Mouse (Mus musculus) spleen, adult 2 months (tissue): ENCODE results near the gene Best2. TPM values are rescaled to one million over a fixed set of nuclear protein-coding genes. Genes with fewer than 3 reads are reported as not detected.

Source experiments
- DNase-seq, 2 experiments: peaks; one replicate each; pipeline versions ENCODE4 v3.0.0 to v3.0.0-alpha.2; 2012 to 2021; ENCODE audit warnings: low spot score in 2 of 2, low read depth in 1 of 2
- H3K27ac ChIP-seq: fragments of 200-500 bp; 2 replicates; pipeline ENCODE4 v1.5.1; 2012; ENCODE audit warnings: low read length, inconsistent platforms; ENCODE audit not compliant: insufficient read depth
- H3K27me3 ChIP-seq: fragments of 200-500 bp; 2 replicates; pipeline ENCODE4 v1.6.1; 2012; ENCODE audit warnings: mild to moderate bottlenecking, moderate library complexity, low read length, inconsistent platforms; ENCODE audit not compliant: control insufficient read depth, insufficient read depth
- H3K36me3 ChIP-seq: fragments of 200-500 bp; 2 replicates; pipeline ENCODE4 v1.6.1; 2012; ENCODE audit warnings: mild to moderate bottlenecking, low read length, inconsistent platforms; ENCODE audit not compliant: control insufficient read depth, insufficient read depth
- H3K4me1 ChIP-seq: fragments of 200-500 bp; 2 replicates; pipeline ENCODE4 v1.6.1; 2011; ENCODE audit warnings: inconsistent platforms; ENCODE audit not compliant: control insufficient read depth, insufficient read depth, insufficient read length
- H3K4me3 ChIP-seq: fragments of 200-500 bp; 2 replicates; pipeline ENCODE4 v1.5.1; 2011; ENCODE audit warnings: mild to moderate bottlenecking, inconsistent platforms; ENCODE audit not compliant: insufficient read depth, insufficient read length; ENCODE audit errors: extremely low read depth
- CTCF ChIP-seq: fragments of 200-500 bp; IDR thresholded peaks from 2 replicates; pipeline ENCODE4 v1.5.1; 2011; ENCODE audit warnings: mild to moderate bottlenecking, inconsistent platforms; ENCODE audit not compliant: insufficient read depth, insufficient read length, insufficient replicate concordance; ENCODE audit errors: extremely low read depth
- POLR2A ChIP-seq: fragments of 200-500 bp; IDR thresholded peaks from 2 replicates; pipeline ENCODE4 v1.6.1; 2011; ENCODE audit warnings: low read depth, low read length, inconsistent platforms
- WGBS: fragments of 180-500 bp; shearing (Covaris S2); methylation state at CpG from one replicate; pipeline ENCODE4 v1.1.7; 2018; 5-methylcytosine and 5-hydroxymethylcytosine counted together
- polyA plus RNA-seq: library from polyadenylated mRNA; depleted of rRNA; stranded (reverse); fragments of >200 nt; gene quantifications from 2 replicates; pipeline ENCODE4 v1.2.3, GENCODE M21; 2012

Gene Best2
- polyA plus RNA-seq, 1 experiment, result not detected

DNA sequence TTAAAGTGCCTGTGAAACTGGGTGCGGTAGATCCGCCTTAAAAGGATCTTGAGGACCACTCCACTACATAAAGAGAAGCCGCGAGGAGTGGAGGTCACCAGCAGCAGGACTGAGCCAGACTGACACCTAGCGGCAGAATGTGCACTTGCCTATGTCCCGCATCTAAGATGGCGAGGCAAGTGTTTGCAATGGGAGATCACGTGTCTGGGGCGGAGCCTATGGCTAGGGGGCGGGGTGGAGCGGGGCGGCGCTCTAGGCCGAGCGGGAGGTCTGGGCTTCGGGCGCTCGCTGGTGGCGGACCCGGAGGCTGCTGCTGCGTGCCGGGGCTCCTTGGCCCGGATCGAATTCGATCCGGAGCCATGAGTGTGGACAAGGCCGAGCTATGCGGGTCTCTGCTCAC lies 24.0 kb downstream of the Best2 start, which contains the start of gene Hook2:
Gene Hook2, plus strand, starts transcription at position 255 of the 400 bp plus-strand sequence.
- H3K27ac ChIP-seq, result peak within 1 kb of the TSS; percentile 70
- peak; percentile 96 for TF ChIP-seq CTCF
- TF ChIP-seq POLR2A, result no peak; the same call in 1 of the 2 replicates
- DNase-seq, result peak; percentile 98
- no peaks in the 10 kb centered on the region; the same call in none of the 2 replicates for H3K4me1 ChIP-seq
- H3K27me3 ChIP-seq, result no peaks in the 10 kb centered on the region
- WGBS, result under 1% methylated on average over 28 of the region's 28 CpGs
- H3K36me3 ChIP-seq, result no peaks in the 10 kb centered on the region
- peak within 1 kb of the TSS; percentile 53 for H3K4me3 ChIP-seq

DNA sequence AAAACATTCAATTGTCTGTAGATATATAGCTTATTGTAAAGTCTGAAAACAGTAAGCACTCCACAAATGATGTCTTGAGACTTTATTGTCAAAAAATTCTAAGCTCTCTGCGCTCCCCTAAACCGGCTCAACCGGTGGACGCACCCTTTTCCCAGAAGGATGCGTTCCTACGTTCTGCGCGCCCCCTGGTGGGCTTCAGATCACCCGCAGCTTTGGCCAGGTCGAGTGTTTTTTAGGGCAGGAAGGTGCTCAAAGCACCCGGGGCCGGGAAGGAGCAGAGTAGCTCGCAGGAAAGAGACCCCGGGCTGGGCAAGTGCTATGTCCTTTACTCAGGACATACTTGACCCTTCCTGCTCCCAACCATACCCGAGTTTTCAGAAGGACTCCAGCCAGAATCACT lies 24.5 kb downstream of the Best2 start:
- TF ChIP-seq POLR2A (no peak), CTCF (peak; percentile 95)
- Histone ChIP-seq H3K4me3 (peak overlapping the region; percentile 41; the same call in 1 of the 2 replicates), H3K27me3 (no peaks in the 10 kb centered on the region), H3K27ac (peak overlapping the region; percentile 70), H3K4me1 (peaks cover 3% of the 10 kb centered on the region), H3K36me3 (no peaks in the 10 kb centered on the region)
- DNase-seq, result peak in 1 of 2 experiments; percentile 89
- WGBS, result under 1% methylated on average over 15 of the region's 15 CpGs

DNA sequence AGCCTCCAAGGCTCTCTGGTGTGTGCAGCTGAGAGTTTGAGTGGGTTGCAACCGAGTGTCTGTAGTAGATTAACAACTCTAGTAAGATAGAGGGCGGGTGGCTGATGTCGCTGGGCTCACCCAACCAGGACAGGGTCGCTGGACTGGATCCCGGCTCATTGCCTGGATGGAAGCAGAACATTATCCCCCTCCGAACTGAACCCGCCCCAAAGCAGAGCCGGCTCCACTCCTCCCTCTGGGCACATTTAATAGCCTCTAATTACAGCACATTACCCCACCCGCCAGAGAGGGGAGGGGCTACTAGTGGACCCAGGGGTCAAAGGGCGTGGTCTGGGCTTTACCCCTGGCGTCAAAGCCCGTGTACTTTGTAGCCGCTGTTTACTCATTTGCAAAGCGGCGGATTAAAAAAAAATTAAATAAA lies 25.0 kb downstream of the Best2 start:
- H3K4me3 ChIP-seq, result no peak overlapping the region
- TF ChIP-seq CTCF, result no peak
- TF ChIP-seq POLR2A, result no peak
- WGBS, result 26% methylated on average over 15 of the region's 15 CpGs
- peak in 1 of 2 experiments; percentile 30 for DNase-seq
- peaks cover 8% of the 10 kb centered on the region for H3K4me1 ChIP-seq
- no peak overlapping the region for H3K27ac ChIP-seq
- no peaks in the 10 kb centered on the region for H3K27me3 ChIP-seq
- no peaks in the 10 kb centered on the region for H3K36me3 ChIP-seq

DNA sequence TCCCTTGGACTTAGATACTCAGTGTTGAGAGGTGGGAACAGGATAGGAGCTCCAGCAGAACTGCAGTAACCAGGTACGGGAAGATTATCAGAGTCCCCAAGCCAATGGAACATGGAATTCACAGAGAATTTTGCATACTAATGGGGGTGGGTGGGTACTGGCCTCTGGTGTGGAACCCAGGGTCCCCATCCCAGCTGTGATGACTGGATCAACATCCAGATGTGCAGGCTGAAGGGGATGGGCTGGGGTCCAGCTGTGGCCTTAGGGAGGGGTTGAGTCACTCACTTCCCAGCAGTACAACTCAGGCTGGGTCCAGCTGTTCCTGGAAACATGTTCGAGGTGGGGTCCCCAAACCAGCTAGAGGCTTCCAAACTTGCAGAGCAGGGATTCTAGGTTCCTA lies 26.4 kb downstream of the Best2 start:
- no peak overlapping the region for H3K27ac ChIP-seq
- H3K36me3 ChIP-seq, result no peaks in the 10 kb centered on the region
- WGBS, result 87% methylated on average over 2 of the region's 2 CpGs
- no peaks in the 10 kb centered on the region for H3K27me3 ChIP-seq
- H3K4me3 ChIP-seq, result no peak overlapping the region
- TF ChIP-seq CTCF (no peak), POLR2A (no peak)
- H3K4me1 ChIP-seq, result peaks cover 12% of the 10 kb centered on the region
- DNase-seq, result no peak

DNA sequence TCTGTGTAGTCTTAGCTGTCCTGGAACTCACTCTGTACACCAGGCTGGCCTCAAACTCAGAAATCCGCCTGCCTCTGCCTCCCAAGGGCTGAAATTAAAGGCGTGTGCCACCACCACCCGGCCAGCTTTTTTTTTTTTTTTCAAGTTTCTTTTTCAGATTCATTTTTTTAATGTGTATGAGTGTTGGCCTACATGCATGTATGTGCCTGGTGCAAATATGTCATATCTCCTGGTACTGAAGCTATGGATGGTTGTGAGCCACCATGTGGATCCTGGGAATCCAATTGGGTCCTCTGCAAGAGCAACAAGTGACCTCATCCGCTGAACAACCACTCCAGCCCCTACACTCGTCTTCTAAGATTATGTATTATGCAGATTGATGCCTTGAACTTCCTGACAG lies 26.9 kb downstream of the Best2 start:
- Histone ChIP-seq H3K4me1 (peaks cover 17% of the 10 kb centered on the region), H3K36me3 (no peaks in the 10 kb centered on the region), H3K27me3 (no peaks in the 10 kb centered on the region), H3K27ac (no peak overlapping the region), H3K4me3 (no peak overlapping the region)
- TF ChIP-seq CTCF (no peak), POLR2A (no peak)
- DNase-seq, result no peak
- WGBS, result 80% methylated on average over 5 of the region's 5 CpGs

DNA sequence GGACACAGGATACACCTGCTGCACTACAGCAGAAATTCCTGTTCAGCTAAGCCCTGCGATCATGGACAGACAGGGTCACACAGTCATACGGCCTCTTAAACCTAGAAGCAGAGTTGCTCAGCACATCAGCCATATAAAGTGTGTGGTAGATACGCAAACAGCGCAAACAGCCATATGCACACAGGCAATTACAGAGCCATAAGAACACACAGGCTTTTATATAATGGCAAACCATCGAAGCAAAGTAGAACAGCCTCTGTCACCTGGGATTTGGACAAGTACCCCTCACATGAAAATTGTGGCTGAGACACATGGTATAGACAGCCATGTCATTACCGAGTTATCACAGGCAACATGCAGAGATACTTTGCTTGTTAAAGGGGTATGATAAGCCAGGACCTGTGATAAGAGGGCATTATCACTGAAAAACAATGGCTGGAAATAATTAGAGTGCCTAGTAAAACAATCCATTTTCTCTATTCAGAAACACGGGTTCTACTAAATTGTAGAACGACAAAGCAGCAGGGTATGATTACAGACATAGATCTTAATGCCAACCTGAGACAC lies 27.9 kb downstream of the Best2 start:
- Histone ChIP-seq H3K4me3 (peak overlapping the region; percentile 64; the same call in 1 of the 2 replicates), H3K27me3 (no peaks in the 10 kb centered on the region), H3K27ac (peak overlapping the region; percentile 89), H3K4me1 (peaks cover 24% of the 10 kb centered on the region), H3K36me3 (no peaks in the 10 kb centered on the region)
- no peak for TF ChIP-seq POLR2A
- no peak for TF ChIP-seq CTCF
- 29% methylated on average over 8 of the region's 8 CpGs for WGBS
- no peak for DNase-seq

DNA sequence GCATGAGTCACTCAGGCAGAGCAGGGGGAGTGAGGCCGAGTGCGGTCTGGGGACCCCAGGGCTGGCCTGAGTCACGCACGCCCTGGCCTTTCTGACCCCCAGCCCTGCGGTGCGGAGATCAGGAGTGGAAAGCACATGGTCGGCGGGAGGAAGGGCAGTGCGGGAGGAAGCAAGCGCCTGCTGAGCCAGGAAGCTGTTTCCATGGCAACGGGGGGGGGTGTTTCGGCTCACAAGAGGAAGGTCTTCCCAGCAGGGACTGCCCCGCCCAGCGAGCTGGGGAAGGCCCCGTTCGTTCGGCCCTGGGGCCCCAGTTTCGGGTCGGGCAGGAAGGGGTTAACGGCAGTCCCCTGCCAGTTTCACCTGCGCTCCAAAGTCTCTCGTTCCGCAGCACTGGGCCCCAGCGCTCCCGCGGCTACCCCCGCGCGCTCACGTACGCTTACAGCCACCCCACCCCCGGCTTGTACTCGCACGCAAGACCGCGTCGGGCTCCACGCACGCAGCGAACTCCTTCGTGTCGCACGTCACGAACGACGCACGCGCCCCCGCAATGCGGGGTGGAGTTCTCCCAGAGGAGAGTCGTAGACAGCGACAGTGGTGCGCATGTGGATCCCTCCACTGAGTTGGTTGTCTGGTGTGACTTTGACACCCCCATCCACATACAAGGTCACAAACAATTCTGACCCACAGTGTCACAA lies 28.5 kb downstream of the Best2 start:
- Histone ChIP-seq H3K4me1 (peaks cover 29% of the 10 kb centered on the region), H3K4me3 (peak overlapping the region; percentile 64)
- under 1% methylated on average over 53 of the region's 53 CpGs for WGBS

More for the DNA sequence above, 28.5 kb downstream of the Best2 start:
- Histone ChIP-seq H3K27ac (peak overlapping the region; percentile 89), H3K36me3 (no peaks in the 10 kb centered on the region), H3K27me3 (no peaks in the 10 kb centered on the region)
- DNase-seq, result peak; percentile 94 to 96
- peak; percentile 38; the same call in 1 of the 2 replicates for TF ChIP-seq POLR2A
- no peak for TF ChIP-seq CTCF
